Mouse (Mus musculus): ENCODE results near the gene Pkd1l2. TPM values are rescaled to one million over a fixed set of nuclear protein-coding genes. Genes with fewer than 3 reads are reported as not detected.
A peak's percentile ranks its signal among the peaks of the same experiment; 100 is the strongest.

Pkd1l2 gene
- total RNA-seq, 2 experiments from 2014 or later: not detected

- ATAC-seq (replicated peaks; ENCODE audit: low FRiP score, poor library complexity, severe bottlenecking): no peak
Measured at GRCm38 (mm10) chr8:117043584-117043983, 38.7 kb downstream of the Pkd1l2 start.

DNA sequence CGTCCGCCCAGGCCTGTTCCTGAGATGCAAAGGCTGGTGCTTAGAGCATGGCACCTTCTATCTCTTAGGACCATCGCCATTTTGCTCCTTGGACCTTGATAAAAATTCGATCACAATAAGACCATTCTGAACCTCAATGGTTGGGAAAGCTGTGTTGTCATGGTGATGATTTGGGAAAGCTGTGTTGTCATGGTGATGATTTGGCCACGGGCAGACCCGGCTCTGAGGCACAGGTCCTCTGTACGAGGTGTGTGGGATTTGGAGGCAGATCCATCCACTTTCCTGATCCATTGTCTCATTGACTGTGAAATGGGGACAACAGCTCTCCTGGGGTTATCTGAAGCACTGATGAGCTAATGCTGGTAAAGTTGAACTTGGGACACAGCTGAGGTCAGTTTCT lies 42.4 kb downstream of the Pkd1l2 start:
- ATAC-seq (replicated peaks; ENCODE audit: low FRiP score, poor library complexity, severe bottlenecking): no peak

DNA sequence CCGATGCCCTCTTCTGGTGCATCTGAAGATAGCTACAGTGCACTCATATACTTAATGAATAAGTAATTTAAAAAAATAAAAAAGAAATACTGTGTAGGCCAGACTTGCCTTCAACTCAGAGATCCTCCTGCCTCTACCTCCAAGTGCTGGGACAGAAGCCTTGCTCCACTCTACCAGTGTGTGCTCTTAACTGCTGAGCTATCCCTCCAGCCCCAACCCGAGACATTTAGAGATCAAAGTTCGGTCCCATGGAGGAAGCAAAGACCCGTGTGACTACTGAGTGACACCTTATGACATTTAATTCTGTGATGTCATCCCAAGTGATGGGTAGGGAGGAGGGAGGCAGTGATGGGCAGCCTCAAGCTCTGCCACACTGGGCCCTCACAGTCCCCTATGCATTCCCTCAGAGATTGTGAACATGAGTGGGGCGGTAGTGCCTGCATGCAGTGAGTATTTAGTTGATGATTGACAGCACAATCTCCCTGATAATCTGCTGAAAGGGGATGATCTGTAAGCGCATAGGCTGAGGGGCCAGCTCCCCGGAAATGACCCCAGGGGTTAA lies 44.8 kb downstream of the Pkd1l2 start:
- no peak for ATAC-seq (replicated peaks; ENCODE audit: low FRiP score, poor library complexity, severe bottlenecking)

- no peak for ATAC-seq (replicated peaks; ENCODE audit: low FRiP score, poor library complexity, severe bottlenecking)
Measured at GRCm38 (mm10) chr8:117033393-117033792, 48.9 kb downstream of the Pkd1l2 start.

DNA sequence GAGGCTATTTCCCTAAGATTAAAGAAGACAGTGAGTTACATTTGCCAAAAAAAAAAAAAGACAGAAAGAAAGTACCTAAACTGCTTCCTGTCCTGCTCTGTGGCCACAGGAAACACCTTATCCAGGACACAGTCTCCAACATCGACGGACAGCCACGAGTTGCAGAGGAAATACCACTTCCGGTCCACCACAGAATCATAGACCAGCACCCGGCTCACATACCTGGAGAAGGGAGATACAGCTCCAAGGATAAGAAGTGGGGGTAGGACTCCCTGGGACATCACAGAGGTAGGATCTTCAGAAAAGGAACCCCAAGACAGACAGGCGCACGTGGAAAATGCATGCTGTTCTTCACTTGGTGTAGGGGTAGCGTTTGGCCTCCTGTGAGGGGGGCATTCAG lies 49.6 kb downstream of the Pkd1l2 start:
- no peak for ATAC-seq (replicated peaks; ENCODE audit: low FRiP score, poor library complexity, severe bottlenecking)

DNA sequence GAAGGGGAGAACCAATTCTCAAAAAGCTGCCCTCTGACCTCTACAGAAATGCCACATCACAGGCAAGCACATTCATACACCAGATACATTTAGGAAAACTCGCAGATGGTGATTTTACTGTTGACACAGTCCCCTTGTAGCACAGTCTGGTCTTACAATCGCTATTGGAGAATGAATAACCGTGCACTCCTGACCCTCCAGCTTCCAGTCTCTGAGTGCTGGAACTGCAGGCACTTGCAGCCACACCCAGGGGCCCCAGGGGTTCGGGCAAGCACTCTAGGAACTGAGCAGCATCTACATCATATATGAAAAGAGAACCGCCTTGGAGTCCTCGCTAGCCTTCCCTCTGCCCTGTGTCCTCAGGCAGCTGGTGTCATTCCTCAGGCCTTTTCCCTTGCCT lies 50.8 kb downstream of the Pkd1l2 start:
- no peak for ATAC-seq (replicated peaks; ENCODE audit: low FRiP score, poor library complexity, severe bottlenecking)

DNA sequence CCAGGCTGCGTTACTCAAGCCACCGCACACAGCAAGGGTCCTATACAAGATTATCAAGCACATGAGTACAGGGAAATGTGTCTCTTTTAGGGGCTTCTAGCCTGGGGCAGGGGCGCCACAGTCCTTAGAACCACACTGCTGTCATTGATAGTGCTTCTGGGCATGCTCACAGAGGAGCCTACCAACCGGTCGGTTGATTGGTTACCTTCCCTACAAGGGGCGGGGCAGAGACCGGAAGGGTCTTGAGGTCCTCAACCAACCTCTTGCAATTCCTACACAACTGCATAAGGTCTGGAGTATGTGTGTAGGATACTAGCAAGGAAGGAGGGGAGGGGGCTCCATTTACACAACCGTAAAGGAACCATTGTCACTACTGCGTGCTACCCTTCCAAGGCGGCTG lies 53.6 kb downstream of the Pkd1l2 start:
- ATAC-seq (replicated peaks; ENCODE audit: low FRiP score, poor library complexity, severe bottlenecking): no peak

DNA sequence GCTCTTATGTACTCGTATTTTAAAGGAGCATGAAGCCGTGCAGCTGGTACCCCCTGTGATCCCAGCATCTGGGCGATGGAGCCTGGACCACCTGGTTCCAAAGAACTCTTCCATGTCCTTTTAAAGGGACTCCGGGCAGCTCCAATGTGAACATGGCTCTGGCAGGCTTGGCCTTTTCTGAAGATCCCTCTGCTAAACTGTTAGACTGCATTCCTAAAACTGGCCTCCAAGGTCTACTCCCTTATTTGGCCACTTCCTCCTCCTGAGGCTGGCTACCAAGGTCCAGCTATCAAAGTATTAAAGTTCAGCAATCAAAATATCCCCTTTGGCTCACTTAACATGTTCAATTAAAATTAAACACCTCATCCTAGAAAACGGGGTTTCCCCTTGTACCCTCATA lies 54.6 kb downstream of the Pkd1l2 start:
- ATAC-seq (replicated peaks; ENCODE audit: low FRiP score, poor library complexity, severe bottlenecking): no peak

- no peak for ATAC-seq (replicated peaks; ENCODE audit: low FRiP score, poor library complexity, severe bottlenecking)
Measured at GRCm38 (mm10) chr8:117022297-117022993, 59.8 kb downstream of the Pkd1l2 start.

GRCm38 (mm10) chr8:117019323-117020275 lies 62.6 kb downstream of the Pkd1l2 start:
- ATAC-seq (replicated peaks; ENCODE audit: low FRiP score, poor library complexity, severe bottlenecking): no peak

- no peak for ATAC-seq (replicated peaks; ENCODE audit: low FRiP score, poor library complexity, severe bottlenecking)
Measured at GRCm38 (mm10) chr8:117017896-117018295, 64.4 kb downstream of the Pkd1l2 start.

GRCm38 (mm10) chr8:117017006-117017405 lies 65.2 kb downstream of the Pkd1l2 start:
- ATAC-seq (replicated peaks; ENCODE audit: low FRiP score, poor library complexity, severe bottlenecking): no peak

DNA sequence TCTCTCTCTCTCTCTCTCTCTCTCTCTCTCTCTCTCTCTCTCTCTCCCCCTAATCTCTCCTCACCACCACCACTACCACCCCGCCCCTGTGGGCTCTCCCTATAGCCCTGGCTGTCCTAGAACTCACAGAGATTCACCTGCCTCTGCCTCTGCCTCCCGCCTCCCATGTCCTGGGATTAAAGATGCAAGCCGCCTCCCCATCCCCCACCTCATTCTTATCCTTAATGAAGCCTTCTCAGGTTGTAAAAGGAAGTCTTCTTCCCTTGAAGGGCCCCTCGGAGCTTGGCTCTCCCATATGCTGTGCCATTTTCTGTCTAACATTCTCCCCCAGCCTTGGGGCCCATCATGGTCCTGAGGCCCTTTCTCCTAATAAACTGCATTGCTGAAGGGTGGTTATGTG lies 66.6 kb downstream of the Pkd1l2 start:
- ATAC-seq (replicated peaks; ENCODE audit: low FRiP score, poor library complexity, severe bottlenecking): no peak

DNA sequence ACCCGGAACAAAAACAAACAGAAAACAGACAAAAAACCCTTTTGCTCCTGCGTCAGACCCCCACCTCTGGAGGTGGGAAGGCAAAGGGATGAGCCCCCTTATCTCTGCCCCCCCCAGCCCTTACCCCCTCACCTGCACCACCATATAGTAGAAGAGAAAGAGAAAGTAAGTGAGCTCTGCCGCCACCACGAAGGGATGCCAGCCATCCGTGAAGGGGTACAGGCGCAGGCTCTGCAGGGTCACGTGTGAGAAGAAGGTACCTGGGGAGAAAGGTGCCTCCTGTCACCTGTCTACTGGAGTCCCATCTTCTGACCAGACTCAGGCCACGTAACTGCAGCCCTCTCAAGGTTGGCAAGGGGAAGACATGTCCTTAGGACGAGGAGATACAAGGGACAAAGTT lies 70.9 kb downstream of the Pkd1l2 start:
- ATAC-seq (replicated peaks; ENCODE audit: low FRiP score, poor library complexity, severe bottlenecking): no peak

DNA sequence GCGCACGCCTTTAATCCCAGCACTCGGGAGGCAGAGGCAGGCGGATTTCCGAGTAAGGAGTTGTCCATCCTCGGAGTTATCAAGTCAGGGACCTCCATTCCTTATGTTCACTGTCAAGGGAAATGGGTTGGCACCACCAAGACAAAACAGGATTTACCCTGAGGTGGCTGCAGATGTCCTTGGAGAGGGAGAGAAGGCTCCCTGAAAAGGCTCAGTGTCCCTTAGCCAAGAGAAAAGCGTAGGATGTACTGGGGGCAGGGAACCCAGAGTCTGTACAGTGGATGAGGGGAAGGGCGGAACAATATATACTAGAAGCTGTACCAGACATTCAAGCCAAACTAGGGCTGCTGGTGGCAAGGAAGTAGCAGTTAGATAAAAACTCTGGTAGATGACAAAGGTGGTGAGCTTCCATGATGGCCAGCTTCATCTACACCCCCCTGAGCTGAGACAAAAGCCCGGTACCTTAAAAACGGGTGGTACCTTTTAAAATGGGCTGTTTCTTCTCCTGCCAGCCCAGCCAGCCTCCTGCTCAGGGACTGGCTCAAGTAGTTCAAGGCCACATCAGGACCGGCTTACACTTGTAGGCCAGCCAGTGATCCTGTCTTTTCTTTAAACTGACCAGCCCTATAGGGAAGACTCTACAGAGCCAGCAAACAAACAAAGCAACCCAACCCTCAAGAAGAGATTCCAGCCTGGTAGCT lies 88.1 kb downstream of the Pkd1l2 start:
- ATAC-seq (replicated peaks; ENCODE audit: low FRiP score, poor library complexity, severe bottlenecking): no peak

GRCm38 (mm10) chr8:116993095-116993867 lies 89.0 kb downstream of the Pkd1l2 start, which contains the start of gene Gcsh:
Gcsh (minus strand) TSS chr8:116993537.
- peak; percentile 99 for ATAC-seq (replicated peaks; ENCODE audit: low FRiP score, poor library complexity, severe bottlenecking)

DNA sequence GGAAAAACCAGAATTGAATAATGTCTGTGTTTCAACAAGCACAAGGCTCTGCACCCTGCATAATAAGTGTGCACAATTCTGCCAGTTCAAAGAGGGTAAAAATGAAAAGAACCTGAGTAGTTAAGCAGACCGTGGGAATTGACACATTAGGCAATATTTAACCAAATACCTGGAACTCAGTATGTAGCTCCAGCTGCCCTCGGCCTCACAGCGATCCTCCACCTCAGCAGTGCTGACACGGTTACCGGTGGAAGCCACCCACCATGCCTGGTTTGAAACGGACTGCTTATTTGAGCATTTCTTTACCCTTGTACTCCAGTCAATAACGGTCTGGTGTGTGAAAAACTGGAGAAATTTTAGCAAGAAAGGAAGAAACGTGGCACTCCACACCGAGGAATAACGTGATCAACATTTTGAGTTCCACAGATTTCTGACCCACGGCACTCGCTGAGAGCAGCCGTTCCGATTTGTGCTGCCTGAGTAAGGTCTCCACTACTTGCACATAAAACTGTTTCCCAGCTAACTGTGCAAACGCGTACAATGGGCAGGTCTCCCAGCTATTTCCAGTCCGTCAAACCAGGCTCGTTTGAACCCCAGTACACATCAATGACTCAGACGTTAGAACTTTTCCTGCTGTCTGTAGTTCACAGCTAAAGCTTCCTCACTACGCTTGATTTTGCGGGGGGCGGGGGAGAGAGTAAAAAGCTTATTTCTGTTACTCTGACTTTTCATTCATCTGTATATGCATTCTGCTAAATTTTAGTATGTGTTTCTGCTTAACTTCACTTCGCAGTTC lies 89.9 kb downstream of the Pkd1l2 start:
- no peak for ATAC-seq (replicated peaks; ENCODE audit: low FRiP score, poor library complexity, severe bottlenecking)

GRCm38 (mm10) chr8:116991241-116991640 lies 91.0 kb downstream of the Pkd1l2 start:
- no peak for ATAC-seq (replicated peaks; ENCODE audit: low FRiP score, poor library complexity, severe bottlenecking)

DNA sequence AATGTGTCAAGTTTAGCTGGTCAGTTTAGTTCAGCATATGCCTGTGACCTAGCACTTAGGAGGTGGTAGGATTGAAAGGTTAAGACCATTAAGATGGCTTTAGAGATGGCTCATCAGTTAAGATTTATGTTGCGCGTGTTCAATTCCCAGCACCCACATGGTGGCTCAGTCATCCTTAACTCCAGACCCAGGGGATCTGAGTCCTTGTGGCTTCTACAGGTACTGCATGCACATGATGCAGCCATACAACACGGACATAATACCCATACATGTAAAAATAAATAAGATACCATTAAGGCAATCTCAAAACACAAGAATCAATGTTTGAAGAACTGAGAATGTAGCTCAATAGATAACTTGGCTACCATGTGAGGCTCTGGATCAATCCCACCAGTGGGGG lies 92.4 kb downstream of the Pkd1l2 start:
- no peak for ATAC-seq (replicated peaks; ENCODE audit: low FRiP score, poor library complexity, severe bottlenecking)

All from erythroblast, adult 5-6 weeks (primary cell).